Mouse (Mus musculus) limb, embryonic 13.5 days (tissue): ENCODE measurements around the gene Sec13. TPM values are rescaled to one million over a fixed set of nuclear protein-coding genes. Genes with fewer than 3 reads are reported as not detected.

Experiments
- ATAC-seq: fragments of 200-750 bp; cut with Nextera tagmentation; 2 replicates; pipeline ENCODE4 v1.8.0; 2017; ENCODE audit warnings: low read depth, moderate number of reproducible peaks, moderate TSS enrichment; ENCODE audit not compliant: low FRiP score
- H3K27ac ChIP-seq: fragments of 300-500 bp; sonication (generic); 2 replicates; pipeline ENCODE4 v1.5.1; 2015; ENCODE audit warnings: inconsistent platforms, mild to moderate bottlenecking, moderate library complexity
- H3K27me3 ChIP-seq: fragments of 300-500 bp; sonication (generic); 2 replicates; pipeline ENCODE4 v1.6.1; 2015; ENCODE audit warnings: mild to moderate bottlenecking, inconsistent platforms
- H3K36me3 ChIP-seq: fragments of 300-500 bp; sonication (generic); 2 replicates; pipeline ENCODE4 v1.6.1; 2015; ENCODE audit warnings: inconsistent platforms, mild to moderate bottlenecking, moderate library complexity
- H3K4me1 ChIP-seq: fragments of 300-500 bp; sonication (generic); 2 replicates; pipeline ENCODE4 v1.6.1; 2015; ENCODE audit warnings: inconsistent platforms
- H3K4me2 ChIP-seq: fragments of 300-500 bp; sonication (generic); replicated peaks from 2 replicates; pipeline ENCODE4 v1.6.1; 2015; ENCODE audit warnings: inconsistent platforms, mild to moderate bottlenecking, moderate library complexity
- H3K4me3 ChIP-seq: fragments of 300-500 bp; sonication (generic); 2 replicates; pipeline ENCODE4 v1.5.1; 2015; ENCODE audit warnings: moderate library complexity, mild to moderate bottlenecking, inconsistent platforms
- H3K9ac ChIP-seq: fragments of 300-500 bp; sonication (generic); 2 replicates; pipeline ENCODE4 v1.6.1; 2015; ENCODE audit warnings: mild to moderate bottlenecking, inconsistent platforms
- H3K9me3 ChIP-seq: fragments of 300-500 bp; sonication (generic); 2 replicates; pipeline ENCODE4 v1.6.1; 2016; ENCODE audit warnings: inconsistent platforms
- WGBS: fragments of 180-500 bp; shearing (Covaris S2); methylation state at CpG from one replicate; pipeline ENCODE4 v1.1.7; 2015; 5-methylcytosine and 5-hydroxymethylcytosine counted together
- microRNA-seq: library from miRNA; unstranded; fragments of <30 nt; microRNA quantifications from one replicate; pipeline ENCODE4, GENCODE M21; 2016
- polyA plus RNA-seq: library from polyadenylated mRNA; unstranded; fragments of >200 nt; fragmentation: Nextera tagmentation; extraction: Ambion mirVana; gene quantifications from 2 replicates; pipeline ENCODE4 v1.2.1, GENCODE M21; 2015

The Sec13 gene
- polyA plus RNA-seq, 1 experiment from 2014 or later = 321 TPM

DNA sequence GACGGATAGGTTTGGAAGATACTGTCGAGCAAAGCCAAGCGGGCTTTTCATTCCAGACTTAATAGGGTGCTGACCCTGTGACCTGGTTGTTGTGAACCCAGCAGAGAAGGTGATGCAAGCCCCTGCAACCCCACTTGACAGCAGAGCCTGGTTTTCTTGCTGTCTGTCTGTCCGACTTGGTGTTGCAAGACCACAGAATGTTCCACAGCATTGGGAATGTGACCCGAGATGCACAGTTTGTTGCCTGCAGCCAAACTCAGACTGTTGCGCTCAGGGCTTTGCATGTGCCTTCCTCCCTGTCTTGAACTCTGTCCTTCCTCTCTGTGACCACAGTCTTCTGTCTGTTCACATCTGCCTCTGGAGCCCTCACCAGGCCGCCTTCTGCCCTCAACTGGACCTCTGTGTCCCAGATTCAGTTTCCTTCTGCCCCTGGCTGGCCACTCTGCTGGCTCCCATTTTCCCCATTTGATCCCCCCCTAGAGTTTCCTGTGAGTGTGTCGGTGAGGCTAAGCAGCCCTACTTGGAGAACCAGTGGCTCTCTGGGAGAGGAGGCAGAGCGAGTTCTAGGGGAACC, 60.5 kb downstream of the Sec13 start:
- H3K4me2 ChIP-seq = no peak overlapping the region
- no peak for ATAC-seq
- no peak overlapping the region for H3K4me3 ChIP-seq
- peaks cover 3% of the 10 kb centered on the region; the same call in 1 of the 2 replicates for H3K4me1 ChIP-seq
- H3K9me3 ChIP-seq = no peaks in the 10 kb centered on the region
- H3K27ac ChIP-seq = no peak overlapping the region
- H3K36me3 ChIP-seq = no peaks in the 10 kb centered on the region
- no peak overlapping the region for H3K9ac ChIP-seq
- WGBS = 79% methylated on average over 9 of the region's 9 CpGs
- no peaks in the 10 kb centered on the region for H3K27me3 ChIP-seq

DNA sequence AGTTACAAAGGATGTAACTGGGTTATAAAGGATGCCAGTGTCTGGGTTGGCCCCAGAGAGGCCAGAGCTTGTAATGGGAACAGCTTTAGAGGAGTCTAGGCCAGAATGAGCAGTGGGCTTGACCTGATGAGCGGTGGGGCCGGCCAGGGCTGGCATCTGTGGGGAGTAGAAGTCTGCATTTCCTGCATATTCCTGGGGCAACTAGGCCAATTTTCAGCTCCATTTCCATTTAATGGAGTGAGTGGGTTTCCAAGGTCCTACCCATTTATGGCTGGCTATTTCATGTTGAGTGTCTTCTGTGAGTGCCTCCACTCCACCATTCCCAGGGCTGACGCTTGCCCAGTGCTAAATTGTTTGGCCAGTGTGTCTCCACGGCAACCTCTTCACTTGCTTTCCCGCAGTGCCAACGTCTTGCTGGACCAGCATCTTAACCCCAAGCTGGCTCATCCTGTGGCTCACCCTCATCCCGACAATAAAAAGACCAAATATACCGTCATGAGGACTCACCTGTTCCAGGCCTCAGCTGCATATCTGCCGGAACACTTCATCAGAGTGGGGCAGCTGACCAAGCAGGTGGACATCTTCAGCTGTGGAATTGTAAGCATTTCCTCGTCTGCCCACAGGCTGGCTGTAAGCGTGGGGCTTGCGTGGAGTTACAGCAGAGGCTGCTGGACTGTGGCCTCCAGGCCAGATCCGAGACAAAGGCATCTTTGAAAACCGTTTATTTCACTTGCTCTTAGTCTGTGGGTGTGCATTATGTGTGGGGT, 62.1 kb downstream of the Sec13 start:
- Histone ChIP-seq H3K27me3 (no peaks in the 10 kb centered on the region), H3K36me3 (no peaks in the 10 kb centered on the region), H3K4me1 (peaks cover 3% of the 10 kb centered on the region; the same call in 1 of the 2 replicates), H3K27ac (no peak overlapping the region), H3K9ac (no peak overlapping the region), H3K4me2 (no peak overlapping the region), H3K9me3 (no peaks in the 10 kb centered on the region), H3K4me3 (no peak overlapping the region)
- ATAC-seq = no peak
- 80% methylated on average over 14 of the region's 14 CpGs for WGBS

Small RNAs within 50 kb of the gene (microRNA-seq; reads per million reads assigned to microRNA genes)
- 0.70 reads per million for gene Mir7042

Other genes starting within 250 kb of the Sec13 start
- 0.94 and 1.2 TPM in 2 replicates for gene Prrt3, start 238.8 kb downstream of the Sec13 start, polyA plus RNA-seq
- 94.0 and 98.4 TPM in 2 replicates for gene Emc3, start 209.1 kb downstream of the Sec13 start, polyA plus RNA-seq
- 11.6 and 11.7 TPM in 2 replicates for gene Fancd2, start 209.1 kb downstream of the Sec13 start, polyA plus RNA-seq
- gene Fancd2os, start 140.0 kb downstream of the Sec13 start, polyA plus RNA-seq = not detected in 2 replicates
- 232 and 239 TPM in 2 replicates for gene Brk1, start 136.0 kb downstream of the Sec13 start, polyA plus RNA-seq
- gene Vhl, start 116.8 kb downstream of the Sec13 start, polyA plus RNA-seq = 56.5 and 56.6 TPM in 2 replicates
- gene Irak2, start 102.3 kb downstream of the Sec13 start, polyA plus RNA-seq = 3.4 and 3.6 TPM in 2 replicates
- gene Tatdn2, start 43.7 kb downstream of the Sec13 start, polyA plus RNA-seq = 0.91 and 1.3 TPM in 2 replicates
- gene Ghrl, start 20.9 kb downstream of the Sec13 start, polyA plus RNA-seq = 0.65 TPM in 1 of 2 replicates, not detected in the other